Comparison of ENCODE assay signal across 8 mouse cellular contexts in genomic region chr8:70743656-70744590, GRCm38 (mm10). TPM values are rescaled to one million over a fixed set of nuclear protein-coding genes. Genes with fewer than 3 reads are reported as not detected.
DNase-seq lines count a peak whose midpoint lies in the region; ATAC-seq lines count a peak whose summit lies in the region.

No protein-coding gene starts in this region.

- no peaks in the 10 kb centered on the region for H3K36me3 ChIP-seq in intestine, embryonic 16.5 days (ENCODE audit: control insufficient read depth, insufficient read depth, low read length)
- no peaks in the 10 kb centered on the region for H3K36me3 ChIP-seq in liver, embryonic 16.5 days (ENCODE audit: control insufficient read depth, insufficient read depth)
- H3K36me3 ChIP-seq in neural tube, embryonic 14.5 days (ENCODE audit: control insufficient read depth, insufficient read depth, low read length) = no peaks in the 10 kb centered on the region

- peak; percentile 62 for DNase-seq in right cerebral cortex, postnatal 14 days
- no peak for DNase-seq in right cerebral cortex, adult 18-20 months
- peak; percentile 85 to 91 for DNase-seq in heart, adult 18-20 months
- DNase-seq in ovary, postnatal 36 days (ENCODE audit: low spot score) = no peak

- H3K4me1 ChIP-seq in intestine, embryonic 16.5 days (ENCODE audit: control insufficient read depth, insufficient read depth, low read length) = peaks cover 13% of the 10 kb centered on the region
- peaks cover 5% of the 10 kb centered on the region; the same call in 1 of the 2 replicates for H3K4me1 ChIP-seq in liver, embryonic 16.5 days (ENCODE audit: control insufficient read depth, low read depth, low read length)
- H3K4me1 ChIP-seq in neural tube, embryonic 14.5 days (ENCODE audit: control insufficient read depth, insufficient read depth, low read length) = peaks cover 5% of the 10 kb centered on the region; the same call in 1 of the 2 replicates

- H3K27me3 ChIP-seq in intestine, embryonic 16.5 days (replicated peaks; ENCODE audit: control insufficient read depth, insufficient read depth, low read length) = peaks cover 52% of the 10 kb centered on the region
- peaks cover 62% of the 10 kb centered on the region for H3K27me3 ChIP-seq in liver, embryonic 16.5 days (ENCODE audit: control insufficient read depth, insufficient read depth, low read depth, low read length)
- peaks cover 30% of the 10 kb centered on the region for H3K27me3 ChIP-seq in neural tube, embryonic 14.5 days (ENCODE audit: control insufficient read depth, insufficient read depth, low read length)

- peak overlapping the region; percentile 44 for H3K9ac ChIP-seq in intestine, embryonic 16.5 days (ENCODE audit: low read depth, low read length)
- 0 out of 2 replicates have a peak overlapping the region, but pooled peaks have one; percentile 6 for H3K9ac ChIP-seq in liver, embryonic 16.5 days (ENCODE audit: low read depth, low read length)
- H3K9ac ChIP-seq in neural tube, embryonic 14.5 days (replicated peaks; ENCODE audit: low read depth, low read length) = peak overlapping the region; percentile 39; the same call in 1 of the 2 replicates

- peak; percentile 13; the same call in 1 of the 2 replicates for ATAC-seq in common myeloid progenitor, adult 5-6 weeks (replicated peaks; ENCODE audit: low read depth, poor library complexity, severe bottlenecking)
- ATAC-seq in intestine, embryonic 16.5 days = peak; percentile 20; the same call in 1 of the 2 replicates
- peak; percentile 48 for ATAC-seq in liver, embryonic 16.5 days (ENCODE audit: low read depth)
- ATAC-seq in neural tube, embryonic 14.5 days (ENCODE audit: low read depth) = peak; percentile 39

- no peak overlapping the region for H3K27ac ChIP-seq in intestine, embryonic 16.5 days (ENCODE audit: low read length)
- H3K27ac ChIP-seq in liver, embryonic 16.5 days (ENCODE audit: low read length) = no peak overlapping the region
- H3K27ac ChIP-seq in neural tube, embryonic 14.5 days (ENCODE audit: low read depth, low read length) = no peak overlapping the region

- 7% methylated on average over 48 of the region's 48 CpGs for WGBS in intestine, embryonic 16.5 days
- 6% methylated on average over 48 of the region's 48 CpGs for WGBS in liver, embryonic 16.5 days (ENCODE audit: insufficient replicate concordance)
- WGBS in neural tube, embryonic 14.5 days = 4% methylated on average over 48 of the region's 48 CpGs

- no peaks in the 10 kb centered on the region for H3K9me3 ChIP-seq in intestine, embryonic 16.5 days (ENCODE audit: control insufficient read depth, low read length)
- no peaks in the 10 kb centered on the region for H3K9me3 ChIP-seq in liver, embryonic 16.5 days (replicated peaks; ENCODE audit: control insufficient read depth, low read length)
- H3K9me3 ChIP-seq in neural tube, embryonic 14.5 days (ENCODE audit: control insufficient read depth, low read length) = no peaks in the 10 kb centered on the region

- peak overlapping the region; percentile 37 for H3K4me3 ChIP-seq in intestine, embryonic 16.5 days (ENCODE audit: low read length)
- peak overlapping the region; percentile 42 for H3K4me3 ChIP-seq in liver, embryonic 16.5 days (ENCODE audit: low read depth, low read length)
- H3K4me3 ChIP-seq in neural tube, embryonic 14.5 days (ENCODE audit: low read depth, low read length) = peak overlapping the region; percentile 18

- H3K4me2 ChIP-seq in intestine, embryonic 16.5 days (ENCODE audit: low read depth, low read length) = peak overlapping the region; percentile 48
- peak overlapping the region; percentile 54 for H3K4me2 ChIP-seq in liver, embryonic 16.5 days (ENCODE audit: low read depth, low read length)
- H3K4me2 ChIP-seq in neural tube, embryonic 14.5 days (ENCODE audit: low read depth, low read length) = peak overlapping the region; percentile 44

RNA-seq across cellular contexts. Expression of gene Rab3a, which starts 10.6 kb away (rescaled TPM):
- 1.5 and 4.2 TPM in 2 replicates for total RNA-seq in common myeloid progenitor, adult 5-6 weeks (2017)
- total RNA-seq in heart, adult 18-20 months (2021) = 10 to 100 TPM; 40.3 to 49.2 TPM
- polyA plus RNA-seq in intestine, embryonic 16.5 days (2015; fragmentation: Nextera tagmentation; extraction: Ambion mirVana) = 24.9 and 25.6 TPM in 2 replicates
- 2.2 and 3.4 TPM in 2 replicates for polyA plus RNA-seq in liver, embryonic 16.5 days (2015; fragmentation: Nextera tagmentation; extraction: Ambion mirVana)
- 570 and 690 TPM in 2 replicates for polyA plus RNA-seq in neural tube, embryonic 14.5 days (2014; fragmentation: Nextera tagmentation; extraction: Ambion mirVana)

RNA-seq across cellular contexts. Expression of gene Mpv17l2, which starts 16.8 kb away (rescaled TPM):
- 10.6 and 11.7 TPM in 2 replicates for total RNA-seq in common myeloid progenitor, adult 5-6 weeks (2017)
- 10 to 100 TPM; 26.9 to 27.5 TPM for total RNA-seq in heart, adult 18-20 months (2021)
- 78.6 and 79.8 TPM in 2 replicates for polyA plus RNA-seq in intestine, embryonic 16.5 days (2015; fragmentation: Nextera tagmentation; extraction: Ambion mirVana)
- polyA plus RNA-seq in liver, embryonic 16.5 days (2015; fragmentation: Nextera tagmentation; extraction: Ambion mirVana) = 31.4 and 32.1 TPM in 2 replicates
- polyA plus RNA-seq in neural tube, embryonic 14.5 days (2014; fragmentation: Nextera tagmentation; extraction: Ambion mirVana) = 36.5 and 41.2 TPM in 2 replicates

RNA-seq across cellular contexts. Expression of gene Pde4c, which starts 20.4 kb away (rescaled TPM):
- total RNA-seq in common myeloid progenitor, adult 5-6 weeks (2017) = 0.09 TPM in 1 of 2 replicates, not detected in the other
- 1 to 10 TPM; 1.4 to 2.0 TPM for total RNA-seq in heart, adult 18-20 months (2021)
- 0.28 and 0.64 TPM in 2 replicates for polyA plus RNA-seq in intestine, embryonic 16.5 days (2015; fragmentation: Nextera tagmentation; extraction: Ambion mirVana)
- polyA plus RNA-seq in liver, embryonic 16.5 days (2015; fragmentation: Nextera tagmentation; extraction: Ambion mirVana) = 1.5 and 2.2 TPM in 2 replicates
- polyA plus RNA-seq in neural tube, embryonic 14.5 days (2014; fragmentation: Nextera tagmentation; extraction: Ambion mirVana) = 0.10 and 0.27 TPM in 2 replicates

RNA-seq across cellular contexts. Expression of gene Gm3336, which starts 25.6 kb away (rescaled TPM):
- not detected in 2 replicates for total RNA-seq in common myeloid progenitor, adult 5-6 weeks (2017)
- not detected for total RNA-seq in heart, adult 18-20 months (2021)
- polyA plus RNA-seq in intestine, embryonic 16.5 days (2015; fragmentation: Nextera tagmentation; extraction: Ambion mirVana) = 3.3 and 4.1 TPM in 2 replicates
- 0.40 and 0.47 TPM in 2 replicates for polyA plus RNA-seq in liver, embryonic 16.5 days (2015; fragmentation: Nextera tagmentation; extraction: Ambion mirVana)
- not detected in 2 replicates for polyA plus RNA-seq in neural tube, embryonic 14.5 days (2014; fragmentation: Nextera tagmentation; extraction: Ambion mirVana)

RNA-seq across cellular contexts. Expression of gene Pik3r2, which starts 32.6 kb away (rescaled TPM):
- 19.8 and 23.7 TPM in 2 replicates for total RNA-seq in common myeloid progenitor, adult 5-6 weeks (2017)
- total RNA-seq in heart, adult 18-20 months (2021) = 10 to 100 TPM; 19.7 to 21.4 TPM
- polyA plus RNA-seq in intestine, embryonic 16.5 days (2015; fragmentation: Nextera tagmentation; extraction: Ambion mirVana) = 63.7 and 65.3 TPM in 2 replicates
- polyA plus RNA-seq in liver, embryonic 16.5 days (2015; fragmentation: Nextera tagmentation; extraction: Ambion mirVana) = 12.2 and 13.9 TPM in 2 replicates
- polyA plus RNA-seq in neural tube, embryonic 14.5 days (2014; fragmentation: Nextera tagmentation; extraction: Ambion mirVana) = 72.2 and 75.6 TPM in 2 replicates

Comparison
In these comparisons a context has a peak if more than half of its experiments do, and no peak if none do; other contexts are left out.
1. DNase-seq: peak in right cerebral cortex, postnatal 14 days (single experiment) and heart, adult 18-20 months (2 of 2); none in right cerebral cortex, adult 18-20 months (single experiment) and ovary, postnatal 36 days (single experiment).
2. RNA of gene Rab3a, which starts 10.6 kb away (polyA plus RNA-seq): 570 to 690 TPM in neural tube, embryonic 14.5 days; 24.9 to 25.6 TPM in intestine, embryonic 16.5 days and 2.2 to 3.4 TPM in liver, embryonic 16.5 days; every median in the first group is over 10 times any median in the second.
3. Peak in every context shown above with its lines, with median percentiles within 50 percentile points of each other: ATAC-seq, H3K4me2 ChIP-seq, H3K4me3 ChIP-seq and H3K9ac ChIP-seq.